Mouse (Mus musculus): ENCODE measurements around the gene Trim50. TPM values are rescaled to one million over a fixed set of nuclear protein-coding genes. Genes with fewer than 3 reads are reported as not detected.

Trim50 gene
- polyA plus RNA-seq (2012; rRNA removed; ENCODE audit: low replicate concordance): 1.1 TPM in 1 of 2 replicates, not detected in the other

DNA sequence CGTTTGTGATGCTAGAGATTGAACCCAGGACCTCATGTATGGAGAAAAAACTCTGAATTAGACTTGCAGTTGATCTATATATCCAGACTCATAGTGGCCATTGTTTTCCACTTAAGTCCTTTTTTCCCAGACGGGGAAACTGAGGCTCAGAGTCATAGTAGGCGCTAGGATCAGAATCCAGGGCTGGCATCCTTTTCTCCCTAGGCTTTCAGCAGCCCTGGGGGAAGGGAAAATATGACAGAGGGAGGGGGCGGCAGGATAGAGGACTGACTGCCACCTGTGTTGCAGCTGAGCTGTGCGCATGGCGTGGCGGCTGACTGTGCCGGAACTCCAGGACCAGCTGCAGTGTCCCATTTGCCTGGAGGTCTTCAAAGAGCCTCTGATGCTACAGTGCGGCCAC lies at the start of gene Trim50:
TSS of gene Trim50 (plus strand) at position 301 of the 400 bp plus-strand sequence.

DNA sequence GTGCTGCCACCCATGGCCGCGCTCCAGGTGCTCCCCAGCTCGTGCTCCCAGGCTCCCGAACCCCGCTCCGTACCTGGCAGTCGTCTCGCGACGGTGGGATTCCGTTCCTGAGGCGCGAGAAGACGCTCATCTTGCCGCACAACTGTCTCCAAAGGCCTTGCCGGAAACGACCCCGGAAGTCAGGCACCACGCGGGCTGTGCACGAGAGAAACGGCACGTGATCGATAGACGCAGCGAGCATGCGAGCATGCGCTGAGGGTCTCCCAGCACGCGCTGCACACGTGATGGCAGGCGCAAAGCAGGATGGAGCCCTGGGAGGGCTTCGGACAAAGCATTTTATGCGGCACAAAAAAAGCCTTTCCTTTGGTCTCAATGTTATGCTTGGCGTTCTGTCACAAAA lies 3.2 kb upstream of the Trim50 start, which contains the start of gene Fkbp6:
TSS of gene Fkbp6 (minus strand) at position 183 of the 400 bp plus-strand sequence.

DNA sequence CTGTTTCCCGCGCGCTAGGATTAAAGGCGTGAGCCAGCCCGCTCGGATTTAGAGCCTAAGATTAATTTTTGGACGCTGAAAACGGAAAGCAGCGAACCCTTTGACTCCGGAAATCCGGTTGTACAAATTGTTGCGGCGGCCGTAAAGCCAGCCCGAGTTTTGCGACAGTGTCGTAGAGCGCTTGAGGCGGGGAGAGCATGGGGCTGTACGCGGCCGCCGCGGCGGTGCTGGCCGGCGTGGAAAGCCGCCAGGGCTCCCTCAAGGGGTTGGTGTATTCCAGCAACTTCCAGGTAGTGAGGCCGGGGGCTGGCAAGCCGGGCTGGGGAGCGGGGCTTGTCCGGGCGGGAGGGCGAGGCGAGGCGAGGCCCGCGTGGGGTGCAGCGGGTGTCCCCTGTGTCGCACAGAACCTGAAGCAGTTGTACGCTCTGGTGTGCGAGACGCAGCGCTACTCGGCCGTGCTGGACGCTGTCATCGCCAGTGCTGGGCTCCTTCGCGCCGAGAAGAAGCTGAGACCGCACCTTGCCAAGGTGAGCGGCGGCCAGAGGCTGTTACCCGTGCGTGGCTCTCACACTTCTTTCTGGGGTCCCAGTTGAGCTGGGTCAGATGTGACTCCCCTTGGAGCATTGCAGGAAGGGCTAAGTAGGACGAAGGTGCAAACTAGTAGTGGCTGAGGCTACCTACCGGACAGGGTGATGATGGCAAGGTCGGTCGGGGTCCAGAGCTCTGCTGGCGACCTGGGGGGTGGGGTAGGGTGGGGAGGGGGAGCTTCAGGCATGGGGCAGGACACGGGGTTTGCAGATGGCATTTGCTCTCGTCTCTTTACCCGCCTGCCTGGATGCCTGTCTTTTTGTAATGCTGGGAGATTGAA lies 16.9 kb downstream of the Trim50 start, which contains the start of gene Nsun5:
TSS of gene Nsun5 (plus strand) at position 167 of the 868 bp plus-strand sequence.

DNA sequence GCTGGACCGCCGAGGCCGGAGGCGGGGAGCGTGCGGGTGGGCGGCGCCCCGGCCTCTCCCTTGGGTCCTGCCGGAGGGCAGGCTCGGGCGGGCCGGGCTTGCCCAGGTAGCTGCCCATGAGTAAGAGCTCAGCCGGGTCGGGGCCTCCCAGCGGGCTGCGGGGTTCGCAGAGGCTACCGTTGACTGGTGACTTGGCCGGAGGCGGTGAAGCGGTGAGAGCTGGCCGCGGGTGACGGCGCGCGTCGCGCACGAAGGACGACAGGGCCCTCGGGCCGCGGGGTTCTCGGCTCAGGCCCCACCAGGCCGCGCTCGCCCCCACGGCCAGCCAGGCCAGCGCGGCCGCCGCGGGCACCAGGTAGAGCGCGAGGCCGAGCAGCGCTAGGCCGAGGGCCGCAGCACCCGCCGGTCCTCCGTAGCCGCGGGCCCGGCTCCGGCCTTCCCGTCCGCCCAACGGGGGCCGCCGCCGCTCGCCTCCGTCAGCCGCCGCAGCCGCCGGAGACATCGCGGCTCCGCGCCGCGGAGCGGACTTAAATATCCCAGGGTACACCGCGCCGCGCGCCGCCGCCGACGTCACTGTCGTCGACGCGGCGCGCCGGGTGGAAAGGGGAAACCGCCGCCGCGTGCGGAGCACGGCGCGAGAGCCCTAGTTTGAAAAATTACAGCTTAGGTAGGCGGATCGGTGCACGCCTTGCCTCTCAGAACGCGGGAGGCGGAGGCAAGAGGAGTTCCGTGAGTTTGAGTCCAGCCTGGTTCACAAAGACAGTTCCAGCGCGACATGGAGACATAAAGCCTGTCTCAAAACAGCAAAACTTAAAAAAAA lies 41.1 kb downstream of the Trim50 start, which contains the start of gene Pom121:
TSS of gene Pom121 (minus strand) at position 543 of the 820 bp plus-strand sequence.

Other genes with a start within 250 kb of the Trim50 start
- 4.3 and 6.7 TPM in 2 replicates for gene Tbl2, start 203.6 kb upstream of the Trim50 start, polyA plus RNA-seq (2012; rRNA removed; ENCODE audit: low replicate concordance)
- gene Bcl7b, start 185.0 kb upstream of the Trim50 start, polyA plus RNA-seq (2012; rRNA removed; ENCODE audit: low replicate concordance): 33.0 and 36.1 TPM in 2 replicates
- gene Baz1b, start 166.0 kb upstream of the Trim50 start, polyA plus RNA-seq (2012; rRNA removed; ENCODE audit: low replicate concordance): 12.7 and 13.0 TPM in 2 replicates
- 3.7 and 4.7 TPM in 2 replicates for gene Fzd9, start 102.1 kb upstream of the Trim50 start, polyA plus RNA-seq (2012; rRNA removed; ENCODE audit: low replicate concordance)
- gene Fkbp6, start 3.3 kb upstream of the Trim50 start, polyA plus RNA-seq (2012; rRNA removed; ENCODE audit: low replicate concordance): not detected in 2 replicates
- 16.7 and 21.1 TPM in 2 replicates for gene Nsun5, start 16.7 kb downstream of the Trim50 start, polyA plus RNA-seq (2012; rRNA removed; ENCODE audit: low replicate concordance)
- gene Pom121, start 41.3 kb downstream of the Trim50 start, polyA plus RNA-seq (2012; rRNA removed; ENCODE audit: low replicate concordance): 22.4 and 25.2 TPM in 2 replicates
- 2.6 and 5.7 TPM in 2 replicates for gene Hip1, start 191.8 kb downstream of the Trim50 start, polyA plus RNA-seq (2012; rRNA removed; ENCODE audit: low replicate concordance)
- gene Ccl26, start 210.3 kb downstream of the Trim50 start, polyA plus RNA-seq (2012; rRNA removed; ENCODE audit: low replicate concordance): not detected in 2 replicates
- 4.2 TPM in 1 of 2 replicates, not detected in the other for gene Ccl24, start 219.8 kb downstream of the Trim50 start, polyA plus RNA-seq (2012; rRNA removed; ENCODE audit: low replicate concordance)